Mouse (Mus musculus) liver, embryonic 14.5 days (tissue): Measurements from ENCODE around the gene Vmn1r209.
"Not testable (repeated sequence)": the region's sequence is repeated elsewhere in the genome, so short reads cannot be mapped to it uniquely, and the experiment has no call there.

Experiments used
- CTCF ChIP-seq: IDR thresholded peaks from 2 replicates; pipeline ENCODE4 v1.5.1; 2016; ENCODE audit warnings: antibody characterized with exemption, low read depth, control low read depth
- EP300 ChIP-seq: IDR thresholded peaks from 2 replicates; pipeline ENCODE4 v1.6.1; 2016; ENCODE audit warnings: antibody characterized with exemption, low read depth

- not testable (repeated sequence) for TF ChIP-seq CTCF, EP300
Observed at GRCm38 (mm10) chr13:22777300-22777699, 32.2 kb downstream of the Vmn1r209 start, which contains the start of gene Vmn1r208.
